Mouse (Mus musculus): ENCODE data around the gene Haspin. TPM values are rescaled to one million over a fixed set of nuclear protein-coding genes. Genes with fewer than 3 reads are reported as not detected.

Gene Haspin
- 8.6 and 14.0 TPM in 2 replicates for polyA plus RNA-seq (2012; rRNA removed)

DNA sequence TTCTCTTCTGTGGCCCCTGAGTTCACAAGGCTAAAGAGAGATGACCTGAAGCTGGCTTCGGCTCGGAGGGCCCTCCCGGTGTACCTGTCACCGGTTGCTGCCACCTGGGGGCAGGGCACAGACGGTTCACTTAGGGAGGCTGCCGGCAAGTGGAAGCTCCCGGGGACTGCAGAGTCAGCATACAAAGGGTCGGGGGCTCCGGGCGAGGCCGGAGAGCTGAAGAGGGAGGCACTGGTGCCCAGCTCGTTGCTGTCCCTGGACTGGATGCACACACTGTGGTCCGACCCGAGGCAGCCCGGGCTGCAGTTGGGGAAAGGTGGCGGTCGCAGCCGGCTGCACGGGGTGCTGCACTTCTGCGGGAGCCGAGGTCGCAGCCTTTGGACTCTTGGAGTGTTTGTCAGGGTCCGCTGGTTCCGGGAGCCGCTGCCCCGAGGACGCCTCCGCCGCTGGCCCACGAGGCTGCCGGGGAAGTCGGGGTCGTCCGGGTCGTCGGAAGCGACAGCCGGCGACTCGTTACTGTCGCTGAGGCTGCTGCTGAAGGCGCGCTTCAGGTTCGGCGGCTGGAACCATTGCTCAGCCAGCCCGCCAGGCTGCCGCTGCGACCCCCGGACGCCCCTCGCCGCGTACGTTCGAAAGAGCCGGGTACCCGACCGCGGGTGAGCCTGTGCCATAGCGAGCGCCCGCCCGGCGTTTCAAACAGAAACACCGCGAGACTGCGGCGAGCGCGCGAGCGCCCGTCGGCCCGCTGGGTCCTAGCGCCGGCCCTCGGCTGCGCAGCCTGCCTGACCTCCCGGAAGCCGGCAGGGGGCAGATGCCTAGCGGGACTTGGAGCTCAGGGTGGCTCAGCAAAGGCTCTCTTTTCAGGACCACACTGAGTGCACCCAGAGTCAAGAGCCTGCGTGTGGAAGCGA is at the start of gene Haspin:
Gene Haspin, minus strand, starts transcription at position 704 of the 911 bp plus-strand sequence.
- Histone ChIP-seq H3K27me3 (ENCODE audit: control insufficient read depth, insufficient read depth, low read length) (no peaks in the 10 kb centered on the region), H3K4me1 (replicated peaks; ENCODE audit: control insufficient read depth, insufficient read depth, low read length) (peaks cover 18% of the 10 kb centered on the region), H3K36me3 (ENCODE audit: control insufficient read depth, insufficient read depth, low read length) (no peaks in the 10 kb centered on the region), H3K27ac (ENCODE audit: control insufficient read depth, insufficient read depth, low read length) (no peak within 1 kb of the TSS), H3K4me3 (ENCODE audit: control insufficient read depth, insufficient read depth, low read length) (peak within 1 kb of the TSS; percentile 77)
- TF ChIP-seq CTCF (IDR thresholded peaks at IDR 0.05; ENCODE audit: borderline replicate concordance, control insufficient read depth, extremely low read depth, insufficient read depth, low read length, poor library complexity): peak; percentile 99
- TF ChIP-seq POLR2A (IDR thresholded peaks at IDR 0.05; ENCODE audit: control insufficient read depth, extremely low read depth, insufficient read depth, low read length, poor library complexity): peak; percentile 44; the same call in 1 of the 2 replicates
- WGBS: under 1% methylated on average over 84 of the region's 84 CpGs
- DNase-seq: peak; percentile 94

DNA sequence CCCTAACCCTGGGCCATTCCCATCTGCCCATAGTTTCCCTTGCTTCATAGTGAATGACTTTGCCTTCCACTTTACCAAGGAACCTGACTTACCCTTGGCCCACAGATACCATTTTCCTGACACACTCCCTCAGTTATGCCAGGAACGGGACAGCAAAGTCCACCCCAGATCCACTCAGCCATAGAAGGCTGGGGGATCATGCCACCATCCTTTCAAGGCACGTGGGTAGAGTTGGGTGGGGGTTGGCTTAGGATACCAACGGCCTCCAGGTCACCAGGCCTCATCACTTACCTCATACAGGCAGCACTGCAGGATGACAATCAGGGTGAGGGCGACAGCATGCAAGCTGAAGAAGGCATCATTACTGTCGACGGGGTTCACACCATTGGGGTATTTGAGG is 49.1 kb upstream of the Haspin start:
- Histone ChIP-seq H3K36me3 (ENCODE audit: control insufficient read depth, insufficient read depth, low read length) (no peaks in the 10 kb centered on the region), H3K27ac (ENCODE audit: control insufficient read depth, insufficient read depth, low read length) (no peak overlapping the region), H3K4me3 (ENCODE audit: control insufficient read depth, insufficient read depth, low read length) (no peak overlapping the region), H3K27me3 (ENCODE audit: control insufficient read depth, insufficient read depth, low read length) (no peaks in the 10 kb centered on the region), H3K4me1 (replicated peaks; ENCODE audit: control insufficient read depth, insufficient read depth, low read length) (no peaks in the 10 kb centered on the region)
- 91% methylated on average over 6 of the region's 6 CpGs for WGBS
- no peak for DNase-seq
- TF ChIP-seq CTCF (IDR thresholded peaks at IDR 0.05; ENCODE audit: borderline replicate concordance, control insufficient read depth, extremely low read depth, insufficient read depth, low read length, poor library complexity) (no peak), POLR2A (IDR thresholded peaks at IDR 0.05; ENCODE audit: control insufficient read depth, extremely low read depth, insufficient read depth, low read length, poor library complexity) (no peak)

DNA sequence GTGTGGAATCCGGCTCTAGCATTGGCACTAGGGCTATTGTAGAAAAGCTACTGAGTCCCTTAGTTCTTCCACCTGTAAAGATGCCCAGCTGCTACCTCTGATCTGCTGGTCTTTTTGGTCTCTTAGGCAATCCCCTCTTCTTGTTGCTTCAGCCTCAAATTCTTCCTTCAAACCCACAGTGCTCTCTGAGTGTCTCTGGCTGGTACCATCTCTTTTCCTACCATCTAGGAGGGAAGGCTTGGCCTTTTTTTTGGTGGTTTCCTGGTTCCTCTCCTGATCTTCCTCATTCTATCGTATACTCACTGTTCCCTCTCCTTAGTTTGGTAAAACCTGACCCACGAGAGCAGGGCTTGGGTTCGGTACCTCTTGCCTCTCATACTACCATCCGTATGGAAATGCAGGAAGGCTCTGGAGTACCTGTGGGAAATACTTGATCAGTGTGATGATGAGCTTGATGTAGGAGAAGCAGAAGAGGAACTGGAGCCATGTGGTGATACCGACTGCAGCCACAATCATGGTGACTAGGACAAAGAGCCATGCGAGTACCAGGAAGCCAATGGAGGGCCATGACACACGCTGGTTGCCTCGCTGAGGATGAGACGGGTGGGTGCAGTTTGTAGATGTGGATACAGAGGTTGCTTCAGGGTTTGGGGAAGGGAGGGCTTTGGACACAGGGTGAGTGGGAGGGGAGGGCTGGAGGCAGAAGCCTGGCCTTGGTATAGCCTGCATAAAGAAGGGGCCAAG is 48.0 kb upstream of the Haspin start:
- TF ChIP-seq CTCF (IDR thresholded peaks at IDR 0.05; ENCODE audit: borderline replicate concordance, control insufficient read depth, extremely low read depth, insufficient read depth, low read length, poor library complexity): no peak
- no peak for TF ChIP-seq POLR2A (IDR thresholded peaks at IDR 0.05; ENCODE audit: control insufficient read depth, extremely low read depth, insufficient read depth, low read length, poor library complexity)
- DNase-seq: no peak
- Histone ChIP-seq H3K36me3 (ENCODE audit: control insufficient read depth, insufficient read depth, low read length) (no peaks in the 10 kb centered on the region), H3K27ac (ENCODE audit: control insufficient read depth, insufficient read depth, low read length) (no peak overlapping the region), H3K4me1 (replicated peaks; ENCODE audit: control insufficient read depth, insufficient read depth, low read length) (no peaks in the 10 kb centered on the region), H3K4me3 (ENCODE audit: control insufficient read depth, insufficient read depth, low read length) (no peak overlapping the region), H3K27me3 (ENCODE audit: control insufficient read depth, insufficient read depth, low read length) (no peaks in the 10 kb centered on the region)
- 84% methylated on average over 10 of the region's 10 CpGs for WGBS

DNA sequence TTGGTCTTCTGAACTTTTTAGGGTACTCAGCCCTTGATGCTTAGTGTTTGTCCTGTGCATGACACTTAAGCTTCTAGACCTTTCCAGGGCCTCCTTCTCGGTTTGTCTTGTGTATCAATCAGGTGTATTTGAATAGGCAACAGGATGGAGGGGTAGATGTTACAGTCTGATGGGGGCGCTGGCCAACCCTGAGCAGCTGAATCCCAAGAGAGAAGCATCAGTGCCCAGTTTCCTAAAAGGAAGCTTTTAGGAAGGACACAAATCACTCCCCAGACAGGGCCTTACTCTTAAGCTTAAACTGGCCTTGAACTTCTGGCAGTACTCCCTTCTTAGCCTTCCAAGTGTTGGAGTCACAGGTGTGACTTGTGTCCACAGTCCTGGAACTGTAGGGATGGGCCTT is 39.8 kb upstream of the Haspin start:
- TF ChIP-seq POLR2A (IDR thresholded peaks at IDR 0.05; ENCODE audit: control insufficient read depth, extremely low read depth, insufficient read depth, low read length, poor library complexity): no peak
- TF ChIP-seq CTCF (IDR thresholded peaks at IDR 0.05; ENCODE audit: borderline replicate concordance, control insufficient read depth, extremely low read depth, insufficient read depth, low read length, poor library complexity): no peak
- H3K36me3 ChIP-seq (ENCODE audit: control insufficient read depth, insufficient read depth, low read length): no peaks in the 10 kb centered on the region
- H3K27me3 ChIP-seq (ENCODE audit: control insufficient read depth, insufficient read depth, low read length): no peaks in the 10 kb centered on the region
- DNase-seq: no peak
- no peak overlapping the region for H3K27ac ChIP-seq (ENCODE audit: control insufficient read depth, insufficient read depth, low read length)
- H3K4me3 ChIP-seq (ENCODE audit: control insufficient read depth, insufficient read depth, low read length): peak overlapping the region; percentile 80
- H3K4me1 ChIP-seq (replicated peaks; ENCODE audit: control insufficient read depth, insufficient read depth, low read length): peaks cover 11% of the 10 kb centered on the region
- WGBS: 39% methylated on average over 2 of the region's 2 CpGs

DNA sequence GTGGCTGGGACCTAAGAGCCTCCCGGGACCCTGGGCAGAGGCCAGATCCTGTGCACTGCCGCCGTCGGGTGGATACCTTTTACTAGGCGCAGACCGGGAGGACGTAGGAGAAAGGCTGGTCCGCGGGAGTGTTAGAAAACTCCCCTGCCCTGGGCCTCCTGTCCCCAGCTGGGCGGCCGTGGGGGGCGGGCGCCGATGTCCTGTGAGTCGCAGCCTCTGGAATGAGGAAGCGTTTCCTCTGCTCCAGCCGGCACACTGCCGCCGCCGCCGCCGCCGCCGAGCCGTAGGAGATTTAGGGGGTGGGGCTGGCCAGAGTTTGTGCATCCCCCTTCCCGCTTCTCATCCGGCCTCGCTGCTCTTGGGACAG is 39.4 kb upstream of the Haspin start:
- H3K36me3 ChIP-seq (ENCODE audit: control insufficient read depth, insufficient read depth, low read length): no peaks in the 10 kb centered on the region
- TF ChIP-seq POLR2A (IDR thresholded peaks at IDR 0.05; ENCODE audit: control insufficient read depth, extremely low read depth, insufficient read depth, low read length, poor library complexity) (no peak), CTCF (IDR thresholded peaks at IDR 0.05; ENCODE audit: borderline replicate concordance, control insufficient read depth, extremely low read depth, insufficient read depth, low read length, poor library complexity) (no peak)
- H3K27me3 ChIP-seq (ENCODE audit: control insufficient read depth, insufficient read depth, low read length): no peaks in the 10 kb centered on the region
- DNase-seq: peak; percentile 53
- H3K27ac ChIP-seq (ENCODE audit: control insufficient read depth, insufficient read depth, low read length): no peak overlapping the region
- H3K4me1 ChIP-seq (replicated peaks; ENCODE audit: control insufficient read depth, insufficient read depth, low read length): peaks cover 14% of the 10 kb centered on the region
- WGBS: 1% methylated on average over 28 of the region's 28 CpGs
- H3K4me3 ChIP-seq (ENCODE audit: control insufficient read depth, insufficient read depth, low read length): peak overlapping the region; percentile 80

All from thymus, adult 2 months (tissue).